Mouse (Mus musculus) CD4-positive, CD25-positive, alpha-beta regulatory T cell, adult 2 months (primary cell): Measurements from ENCODE around the gene Bpi.

Experiments used
- DNase-seq: peaks from one replicate; pipeline ENCODE4 v3.0.0-alpha.2; 2012; ENCODE audit warnings: low read depth, low spot score

The Bpi gene

GRCm38 (mm10) chr2:158258005-158258418 is at the start of gene Bpi:
Bpi (plus strand) TSS chr2:158258094.
- peak; percentile 19 for DNase-seq

- no peak for DNase-seq
These were observed 48.1 kb upstream of the Bpi start for GRCm38 (mm10) chr2:158209776-158210175.

GRCm38 (mm10) chr2:158210503-158210902 is 47.4 kb upstream of the Bpi start:
- no peak for DNase-seq

- DNase-seq = no peak
These were observed 46.9 kb upstream of the Bpi start for GRCm38 (mm10) chr2:158210958-158211357.

GRCm38 (mm10) chr2:158211764-158212471 is 46.0 kb upstream of the Bpi start:
- peak; percentile 31 for DNase-seq

GRCm38 (mm10) chr2:158215283-158216117 is 42.4 kb upstream of the Bpi start:
- DNase-seq = no peak

- no peak for DNase-seq
These were observed 41.4 kb upstream of the Bpi start for GRCm38 (mm10) chr2:158216510-158216909.

- no peak for DNase-seq
These were observed 38.3 kb upstream of the Bpi start for GRCm38 (mm10) chr2:158219562-158219961.

- DNase-seq = no peak
These were observed 36.3 kb upstream of the Bpi start for GRCm38 (mm10) chr2:158221446-158222084.

- no peak for DNase-seq
These were observed 35.2 kb upstream of the Bpi start for GRCm38 (mm10) chr2:158222664-158223063.

GRCm38 (mm10) chr2:158223497-158223896 is 34.4 kb upstream of the Bpi start:
- DNase-seq = no peak

GRCm38 (mm10) chr2:158225301-158225700 is 32.6 kb upstream of the Bpi start:
- DNase-seq = peak; percentile 18

- no peak for DNase-seq
These were observed 29.0 kb upstream of the Bpi start, which contains the start of gene D630003M21Rik for GRCm38 (mm10) chr2:158228670-158229502. D630003M21Rik (minus strand) TSS chr2:158229222.

GRCm38 (mm10) chr2:158229503-158229892 is 28.4 kb upstream of the Bpi start:
- no peak for DNase-seq

GRCm38 (mm10) chr2:158230617-158231016 is 27.3 kb upstream of the Bpi start:
- no peak for DNase-seq

GRCm38 (mm10) chr2:158231071-158231470 is 26.8 kb upstream of the Bpi start:
- DNase-seq = no peak

GRCm38 (mm10) chr2:158232414-158232813 is 25.5 kb upstream of the Bpi start:
- DNase-seq = no peak

GRCm38 (mm10) chr2:158233106-158233505 is 24.8 kb upstream of the Bpi start:
- no peak for DNase-seq

GRCm38 (mm10) chr2:158236698-158237097 is 21.2 kb upstream of the Bpi start:
- no peak for DNase-seq

- DNase-seq = no peak
These were observed 19.8 kb upstream of the Bpi start for GRCm38 (mm10) chr2:158238101-158238500.

- no peak for DNase-seq
These were observed 16.7 kb upstream of the Bpi start for GRCm38 (mm10) chr2:158241126-158241738.
